Mouse (Mus musculus) cerebellum, adult 2 months (tissue): Measurements from ENCODE around the gene Cdc42ep1. TPM values are rescaled to one million over a fixed set of nuclear protein-coding genes. Genes with fewer than 3 reads are reported as not detected.
"Not testable (repeated sequence)": the region's sequence is repeated elsewhere in the genome, so short reads cannot be mapped to it uniquely, and the experiment has no call there.

ENCODE experiments used
- DNase-seq, 2 experiments: peaks; one replicate each; pipeline ENCODE4 v3.0.0; 2021
- H3K27ac ChIP-seq: fragments of 200-500 bp; 2 replicates; pipeline ENCODE4 v1.5.1; 2012; ENCODE audit warnings: low read length, control low read depth, inconsistent platforms; ENCODE audit not compliant: insufficient read depth
- H3K27me3 ChIP-seq: fragments of 200-500 bp; 2 replicates; pipeline ENCODE4 v1.6.1; 2012; ENCODE audit warnings: inconsistent platforms, mild to moderate bottlenecking, low read length, moderate library complexity; ENCODE audit not compliant: control insufficient read depth, insufficient read depth
- H3K4me1 ChIP-seq: fragments of 200-500 bp; 2 replicates; pipeline ENCODE4 v1.6.1; 2011; ENCODE audit warnings: low read length; ENCODE audit not compliant: control insufficient read depth, insufficient read depth
- H3K4me3 ChIP-seq: fragments of 200-500 bp; replicated peaks from 2 replicates; pipeline ENCODE3; 2011; ENCODE audit warnings: mild to moderate bottlenecking, low read depth, low read length, control low read depth; ENCODE audit not compliant: insufficient read depth
- CTCF ChIP-seq: fragments of 200-500 bp; IDR thresholded peaks from 2 replicates; pipeline ENCODE4 v1.5.1; 2011; ENCODE audit warnings: low read depth, mild to moderate bottlenecking, control low read depth, low read length, moderate library complexity, borderline replicate concordance; ENCODE audit not compliant: insufficient read depth
- POLR2A ChIP-seq: fragments of 200-500 bp; IDR thresholded peaks from 2 replicates; pipeline ENCODE4 v1.6.1; 2011; ENCODE audit warnings: low read length, control low read depth, borderline replicate concordance; ENCODE audit not compliant: insufficient read depth
- WGBS: fragments of 180-500 bp; shearing (Covaris S2); methylation state at CpG from one replicate; pipeline ENCODE4 v1.1.7; 2018; 5-methylcytosine and 5-hydroxymethylcytosine counted together
- polyA plus RNA-seq: library from polyadenylated mRNA; depleted of rRNA; stranded (reverse); fragments of >200 nt; gene quantifications from 2 replicates; pipeline ENCODE4 v1.2.3, GENCODE M21; 2012

Cdc42ep1 gene
- polyA plus RNA-seq, 1 experiment = 77.3 TPM

- WGBS = 58% methylated on average over 8 of the region's 8 CpGs
- TF ChIP-seq POLR2A (no peak), CTCF (no peak)
- peak overlapping the region; percentile 19; the same call in 1 of the 2 replicates for H3K27ac ChIP-seq
- no peaks in the 10 kb centered on the region; the same call in 1 of the 2 replicates for H3K27me3 ChIP-seq
- H3K4me3 ChIP-seq = no peak overlapping the region
- H3K4me1 ChIP-seq = no peaks in the 10 kb centered on the region
- no peak for DNase-seq
These were observed 3.4 kb downstream of the Cdc42ep1 start for GRCm38 (mm10) chr15:78845867-78846266.

DNA sequence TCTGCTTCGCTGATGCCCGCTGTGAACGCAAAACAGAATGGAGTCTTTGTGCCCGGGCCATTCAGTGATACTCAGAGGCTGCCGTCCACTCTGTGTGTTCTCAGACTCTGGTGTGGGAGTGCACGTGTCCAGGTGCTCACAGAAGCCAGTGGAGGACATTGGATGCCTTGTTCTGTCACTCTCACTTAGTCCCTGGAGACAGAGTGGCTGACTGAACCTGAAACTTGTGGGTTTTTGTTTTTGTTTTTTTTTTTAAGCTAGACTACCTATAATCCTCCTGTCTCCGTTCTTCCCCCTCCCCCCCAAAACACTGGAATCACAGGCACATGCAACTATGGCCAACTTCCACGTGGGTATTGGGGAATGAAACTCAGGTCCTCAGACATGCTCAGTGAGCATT lies 3.9 kb downstream of the Cdc42ep1 start:
- WGBS = 75% methylated on average over 8 of the region's 8 CpGs
- no peak overlapping the region for H3K27ac ChIP-seq

DNA sequence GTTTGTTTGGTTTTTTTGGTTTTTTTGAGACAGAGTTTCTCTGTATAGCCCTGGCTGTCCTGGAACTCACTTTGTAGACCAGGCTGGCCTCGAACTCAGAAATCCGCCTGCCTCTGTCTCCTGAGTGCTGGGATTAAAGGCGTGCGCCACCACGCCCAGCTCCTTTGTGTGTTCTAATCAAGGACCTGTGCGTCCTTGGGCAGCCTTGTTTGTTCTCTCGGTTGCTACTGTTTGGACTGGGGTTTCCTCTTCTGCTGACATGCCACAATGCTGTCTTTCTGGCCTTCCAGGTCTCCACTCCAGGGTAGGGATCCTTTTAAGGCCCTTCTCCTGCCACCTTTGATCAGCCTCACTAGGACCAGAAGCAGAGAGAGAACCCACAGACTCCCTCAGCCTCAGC lies 4.4 kb downstream of the Cdc42ep1 start:
- not testable (repeated sequence) for DNase-seq, H3K27ac ChIP-seq, H3K4me3 ChIP-seq, H3K27me3 ChIP-seq, H3K4me1 ChIP-seq
- WGBS = 87% methylated on average over 7 of the region's 7 CpGs

More for the DNA sequence above, 3.9 kb downstream of the Cdc42ep1 start:
- TF ChIP-seq POLR2A (no peak), CTCF (no peak)
- no peaks in the 10 kb centered on the region for H3K4me1 ChIP-seq
- DNase-seq = no peak
- H3K4me3 ChIP-seq = no peak overlapping the region
- no peaks in the 10 kb centered on the region; the same call in 1 of the 2 replicates for H3K27me3 ChIP-seq

DNA sequence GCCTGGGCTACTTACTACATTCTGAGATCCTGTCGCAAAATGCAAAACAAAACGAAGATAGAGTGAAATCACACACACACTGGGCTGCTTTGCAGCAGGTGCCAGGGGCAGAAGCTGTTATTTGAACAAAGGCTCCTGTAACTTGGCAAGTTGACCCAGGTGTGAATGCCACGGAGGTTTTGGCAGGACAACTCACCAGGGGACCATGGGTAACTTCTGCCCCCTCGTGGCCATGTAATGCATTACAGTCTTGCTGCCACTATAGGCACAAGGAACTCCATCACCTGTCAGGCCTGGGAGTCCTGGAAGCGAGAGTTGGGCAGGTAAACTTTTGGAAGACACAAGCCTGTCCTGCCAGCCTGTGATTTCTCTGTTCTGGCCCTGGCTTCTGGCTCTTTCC lies 6.0 kb downstream of the Cdc42ep1 start:
- no peaks in the 10 kb centered on the region for H3K4me1 ChIP-seq
- no peaks in the 10 kb centered on the region for H3K27me3 ChIP-seq
- TF ChIP-seq CTCF (peak; percentile 82), POLR2A (no peak)
- no peak overlapping the region for H3K4me3 ChIP-seq
- 34% methylated on average over 5 of the region's 5 CpGs for WGBS
- no peak overlapping the region for H3K27ac ChIP-seq
- peak; percentile 73 to 84 for DNase-seq

GRCm38 (mm10) chr15:78849485-78849884 lies 7.1 kb downstream of the Cdc42ep1 start:
- H3K4me3 ChIP-seq = no peak overlapping the region
- TF ChIP-seq POLR2A (no peak), CTCF (no peak)
- H3K27ac ChIP-seq = no peak overlapping the region
- no peak for DNase-seq
- no peaks in the 10 kb centered on the region for H3K4me1 ChIP-seq
- H3K27me3 ChIP-seq = no peaks in the 10 kb centered on the region
- WGBS = 63% methylated on average over 12 of the region's 12 CpGs

- H3K4me3 ChIP-seq = no peak overlapping the region
- H3K4me1 ChIP-seq = no peaks in the 10 kb centered on the region
- peak in 1 of 2 experiments; percentile 37 for DNase-seq
- no peak overlapping the region; the same call in 1 of the 2 replicates for H3K27ac ChIP-seq
- 78% methylated on average over 15 of the region's 15 CpGs for WGBS
- TF ChIP-seq CTCF (no peak), POLR2A (no peak)
- no peaks in the 10 kb centered on the region for H3K27me3 ChIP-seq
These were observed 7.8 kb downstream of the Cdc42ep1 start for GRCm38 (mm10) chr15:78850059-78850824.

- no peaks in the 10 kb centered on the region for H3K4me1 ChIP-seq
- TF ChIP-seq CTCF (no peak), POLR2A (no peak)
- 86% methylated on average over 6 of the region's 6 CpGs for WGBS
- no peaks in the 10 kb centered on the region for H3K27me3 ChIP-seq
- DNase-seq = no peak
- H3K4me3 ChIP-seq = no peak overlapping the region
- no peak overlapping the region for H3K27ac ChIP-seq
These were observed 8.5 kb downstream of the Cdc42ep1 start for GRCm38 (mm10) chr15:78850944-78851343.

DNA sequence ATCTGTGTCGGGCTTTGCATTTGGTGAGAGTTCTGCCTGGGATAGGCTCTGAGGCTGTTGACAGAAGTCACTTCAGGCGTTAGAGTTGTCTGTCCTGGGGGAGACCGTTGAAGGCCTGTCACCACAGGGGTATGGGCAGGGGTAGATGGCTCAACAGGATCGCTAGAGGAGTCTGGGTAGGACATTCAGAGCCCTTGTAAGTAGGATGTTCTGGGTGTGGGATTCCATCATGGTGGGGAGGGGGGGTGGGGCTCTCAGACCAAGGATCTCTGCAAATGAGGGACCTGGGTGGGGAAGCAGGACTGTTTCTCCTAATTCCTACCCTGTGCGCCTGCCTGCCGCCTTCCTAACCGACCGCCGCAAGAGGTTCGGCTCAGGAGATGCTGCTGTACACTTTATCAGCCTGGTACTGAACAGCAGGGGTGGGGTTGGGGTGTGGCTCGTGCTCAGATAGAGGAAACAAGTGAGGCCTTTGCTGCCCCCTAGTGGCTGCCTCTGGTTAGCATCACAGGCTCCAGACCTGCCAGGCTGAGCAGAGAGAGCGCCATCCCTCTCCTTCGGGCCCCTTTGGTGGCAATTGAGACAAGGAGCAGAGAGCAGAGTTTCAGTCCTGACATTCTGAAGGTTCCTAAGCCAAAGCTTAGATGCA lies 9.2 kb downstream of the Cdc42ep1 start:
- DNase-seq = peak; percentile 87 to 92
- TF ChIP-seq CTCF (peak; percentile 91), POLR2A (no peak)
- Histone ChIP-seq H3K4me3 (no peak overlapping the region), H3K27me3 (no peaks in the 10 kb centered on the region), H3K4me1 (no peaks in the 10 kb centered on the region), H3K27ac (no peak overlapping the region)
- 18% methylated on average over 13 of the region's 13 CpGs for WGBS
